ENCODE assay signal across 19 mouse cellular contexts in genomic region chr9:44253441-44253840, GRCm38 (mm10). TPM values are rescaled to one million over a fixed set of nuclear protein-coding genes. Genes with fewer than 3 reads are reported as not detected.
DNase-seq lines count a peak whose midpoint lies in the region; ATAC-seq and TF ChIP-seq lines count a peak whose summit lies in the region.
"Had no signal": no experiment of that assay in that cellular context is flagged by ENCODE, and none has a peak within 500 bp of the region (broad histone marks: within the 10 kb centered on the region; RNA-seq: fewer than 3 reads in every experiment).

No protein-coding gene starts in this region.

- H3K27me3 ChIP-seq in forebrain, embryonic 10.5 days (ENCODE audit: poor library complexity, severe bottlenecking), result peaks cover 26% of the 10 kb centered on the region
- H3K27me3 ChIP-seq in forebrain, embryonic 11.5 days (ENCODE audit: control insufficient read depth, insufficient read depth, low read length), result no peaks in the 10 kb centered on the region
- H3K27me3 ChIP-seq in forebrain, postnatal 0 days (ENCODE audit: insufficient read depth, low read length), result no peaks in the 10 kb centered on the region
- no peaks in the 10 kb centered on the region for H3K27me3 ChIP-seq in midbrain, postnatal 0 days (ENCODE audit: insufficient read depth, low read length)

- no peak overlapping the region; the same call in 1 of the 2 replicates for H3K4me3 ChIP-seq in forebrain, embryonic 10.5 days
- H3K4me3 ChIP-seq in forebrain, embryonic 11.5 days (ENCODE audit: low read depth, low read length), result no peak overlapping the region
- no peak overlapping the region for H3K4me3 ChIP-seq in forebrain, postnatal 0 days (ENCODE audit: low read depth, low read length)
- no peak overlapping the region for H3K4me3 ChIP-seq in midbrain, postnatal 0 days (ENCODE audit: low read depth, low read length)
- H3K4me3 ChIP-seq: embryonic facial prominence, embryonic 12.5 days; heart, embryonic 12.5 days; liver, embryonic 13.5 days; megakaryocyte, embryonic 14.5 days had no signal

- no peak for ATAC-seq in forebrain, embryonic 11.5 days (replicated peaks; ENCODE audit: low FRiP score)
- no peak for ATAC-seq in forebrain, postnatal 0 days
- no peak for ATAC-seq in midbrain, postnatal 0 days (ENCODE audit: low FRiP score)
- ATAC-seq: intestine, embryonic 16.5 days had no signal

- DNase-seq in forebrain, embryonic 10.5 days (ENCODE audit: extremely low spot score, low spot score), result no peak
- DNase-seq in forebrain, embryonic 11.5 days (ENCODE audit: low spot score), result no peak
- DNase-seq in ZHBTc4 (ENCODE audit: low read depth, low spot score), result peak; percentile 45
- DNase-seq in forebrain, postnatal 0 days, result no peak
- DNase-seq in midbrain, postnatal 0 days (ENCODE audit: low spot score), result no peak
- DNase-seq in heart, adult 18-20 months, result no peak
- no peak for DNase-seq in layer of hippocampus, postnatal 14 days (ENCODE audit: low spot score in 2 of 2)
- DNase-seq in layer of hippocampus, postnatal 25 days (ENCODE audit: extremely low spot score in 1 of 2, low spot score in 1 of 2), result no peak
- DNase-seq: cerebellum, postnatal 36 days; gastrocnemius, postnatal 14 days; heart, postnatal 4 days; layer of hippocampus, adult 9-11 months; liver, embryonic 13.5 days had no signal

- H3K36me3 ChIP-seq in forebrain, embryonic 10.5 days (replicated peaks), result no peaks in the 10 kb centered on the region
- no peaks in the 10 kb centered on the region for H3K36me3 ChIP-seq in forebrain, embryonic 11.5 days (ENCODE audit: control insufficient read depth, insufficient read depth, low read length)
- no peaks in the 10 kb centered on the region; the same call in 1 of the 2 replicates for H3K36me3 ChIP-seq in forebrain, postnatal 0 days (ENCODE audit: insufficient read depth)
- no peaks in the 10 kb centered on the region for H3K36me3 ChIP-seq in midbrain, postnatal 0 days (ENCODE audit: insufficient read depth, low read length)
- H3K36me3 ChIP-seq: embryonic facial prominence, embryonic 12.5 days; liver, embryonic 13.5 days had no signal

- no peak overlapping the region for H3K9ac ChIP-seq in forebrain, embryonic 11.5 days (ENCODE audit: low read length)
- no peak overlapping the region for H3K9ac ChIP-seq in forebrain, postnatal 0 days
- H3K9ac ChIP-seq in midbrain, postnatal 0 days (replicated peaks; ENCODE audit: low read length, poor library complexity, severe bottlenecking), result no peak overlapping the region
- H3K9ac ChIP-seq: embryonic facial prominence, embryonic 12.5 days; heart, embryonic 12.5 days; liver, embryonic 13.5 days had no signal

- H3K4me1 ChIP-seq in forebrain, embryonic 10.5 days, result peaks cover 62% of the 10 kb centered on the region
- peaks cover 11% of the 10 kb centered on the region; the same call in 1 of the 2 replicates for H3K4me1 ChIP-seq in forebrain, embryonic 11.5 days (replicated peaks; ENCODE audit: control insufficient read depth, insufficient read depth, low read length)
- peaks cover 12% of the 10 kb centered on the region for H3K4me1 ChIP-seq in forebrain, postnatal 0 days (ENCODE audit: insufficient read depth)
- H3K4me1 ChIP-seq in midbrain, postnatal 0 days (ENCODE audit: insufficient read depth, low read length), result peaks cover 33% of the 10 kb centered on the region

- peak overlapping the region; percentile 71 for H3K27ac ChIP-seq in forebrain, embryonic 10.5 days
- H3K27ac ChIP-seq in forebrain, embryonic 11.5 days (ENCODE audit: low read depth, low read length), result no peak overlapping the region; the same call in 1 of the 2 replicates
- 0 out of 2 replicates have a peak overlapping the region, but pooled peaks have one; percentile 66 for H3K27ac ChIP-seq in forebrain, postnatal 0 days (ENCODE audit: low read depth, low read length)
- peak overlapping the region; percentile 77; the same call in 1 of the 2 replicates for H3K27ac ChIP-seq in midbrain, postnatal 0 days (ENCODE audit: low read depth, low read length)
- H3K27ac ChIP-seq: embryonic facial prominence, embryonic 12.5 days; liver, embryonic 13.5 days had no signal

- 79% methylated on average over 6 of the region's 6 CpGs for WGBS in forebrain, embryonic 10.5 days
- WGBS in forebrain, embryonic 11.5 days, result 72% methylated on average over 6 of the region's 6 CpGs
- WGBS in forebrain, postnatal 0 days, result 57% methylated on average over 6 of the region's 6 CpGs
- WGBS in midbrain, postnatal 0 days, result 69% methylated on average over 6 of the region's 6 CpGs

- H3K4me2 ChIP-seq in forebrain, embryonic 11.5 days (ENCODE audit: low read depth, low read length, severe bottlenecking), result no peak overlapping the region
- no peak overlapping the region for H3K4me2 ChIP-seq in forebrain, postnatal 0 days (ENCODE audit: low read depth)
- H3K4me2 ChIP-seq in midbrain, postnatal 0 days (ENCODE audit: low read depth, low read length, poor library complexity, severe bottlenecking), result no peak overlapping the region
- H3K4me2 ChIP-seq: embryonic facial prominence, embryonic 12.5 days; heart, embryonic 12.5 days; liver, embryonic 13.5 days had no signal

- TF ChIP-seq CTCF in forebrain, postnatal 0 days (IDR thresholded peaks at IDR 0.05; ENCODE audit: low read depth), result no peak
- no peak for TF ChIP-seq CTCF in midbrain, postnatal 0 days (IDR thresholded peaks at IDR 0.05)

- H3K9me3 ChIP-seq in forebrain, embryonic 10.5 days, result no peaks in the 10 kb centered on the region
- no peaks in the 10 kb centered on the region for H3K9me3 ChIP-seq in forebrain, embryonic 11.5 days (ENCODE audit: control insufficient read depth, low read length)
- H3K9me3 ChIP-seq in forebrain, postnatal 0 days (ENCODE audit: low read length), result no peaks in the 10 kb centered on the region
- H3K9me3 ChIP-seq in midbrain, postnatal 0 days (ENCODE audit: low read length), result no peaks in the 10 kb centered on the region
- H3K9me3 ChIP-seq: embryonic facial prominence, embryonic 12.5 days; heart, embryonic 12.5 days; liver, embryonic 13.5 days; megakaryocyte, embryonic 14.5 days had no signal

RNA-seq across cellular contexts. Expression of gene Pdzd3, which starts 2.2 kb away (rescaled TPM):
- 0.06 TPM in 1 of 2 replicates, not detected in the other for polyA plus RNA-seq in forebrain, embryonic 10.5 days (2016; fragmentation: Nextera tagmentation; extraction: Ambion mirVana)
- polyA plus RNA-seq in forebrain, embryonic 11.5 days (2014; fragmentation: Nextera tagmentation; extraction: Ambion mirVana), result 0.16 TPM in 2 replicates
- total RNA-seq in forebrain, postnatal 0 days (2014; rRNA removed), result 0.33 and 1.0 TPM in 2 replicates
- 0.43 and 1.0 TPM in 2 replicates for polyA plus RNA-seq in forebrain, postnatal 0 days (2015; fragmentation: Nextera tagmentation; extraction: Ambion mirVana)
- total RNA-seq in midbrain, postnatal 0 days (2014; rRNA removed), result 0.27 TPM in 1 of 2 replicates, not detected in the other
- polyA plus RNA-seq in midbrain, postnatal 0 days (2015; fragmentation: Nextera tagmentation; extraction: Ambion mirVana), result 0.58 and 0.63 TPM in 2 replicates
- total RNA-seq in heart, adult 18-20 months (2021), result 1 to 10 TPM; 4.6 to 5.4 TPM
- 1 to 10 TPM in 1 of 2 experiments, under 1 TPM in 1; 0.88 to 1.0 TPM for total RNA-seq in layer of hippocampus, postnatal 14 days (2021)
- 1 to 10 TPM; 1.3 to 1.4 TPM for total RNA-seq in layer of hippocampus, postnatal 25 days (2021)
- polyA plus RNA-seq: heart, embryonic 12.5 days; testis, adult 2 months had no signal

RNA-seq across cellular contexts. Expression of gene Ccdc153, which starts 13.0 kb away (rescaled TPM):
- polyA plus RNA-seq in forebrain, embryonic 10.5 days (2016; fragmentation: Nextera tagmentation; extraction: Ambion mirVana), result not detected in 2 replicates
- not detected in 2 replicates for polyA plus RNA-seq in forebrain, embryonic 11.5 days (2014; fragmentation: Nextera tagmentation; extraction: Ambion mirVana)
- 3.5 and 7.8 TPM in 2 replicates for total RNA-seq in forebrain, postnatal 0 days (2014; rRNA removed)
- polyA plus RNA-seq in forebrain, postnatal 0 days (2015; fragmentation: Nextera tagmentation; extraction: Ambion mirVana), result 5.0 and 7.0 TPM in 2 replicates
- total RNA-seq in midbrain, postnatal 0 days (2014; rRNA removed), result 3.0 and 6.1 TPM in 2 replicates
- 2.7 TPM in 2 replicates for polyA plus RNA-seq in midbrain, postnatal 0 days (2015; fragmentation: Nextera tagmentation; extraction: Ambion mirVana)
- total RNA-seq in heart, adult 18-20 months (2021), result 1 to 10 TPM in 1 of 2 experiments, not detected in 1; 1.7 TPM
- total RNA-seq in layer of hippocampus, postnatal 14 days (2021), result 1 to 10 TPM; 4.5 to 8.4 TPM
- 1 to 10 TPM; 1.9 to 5.4 TPM for total RNA-seq in layer of hippocampus, postnatal 25 days (2021)
- total RNA-seq: gastrocnemius, postnatal 14 days; heart, postnatal 4 days had no signal
- polyA plus RNA-seq: embryonic facial prominence, embryonic 12.5 days; heart, embryonic 12.5 days; intestine, embryonic 16.5 days; kidney, embryonic 16.5 days; liver, embryonic 13.5 days had no signal

RNA-seq across cellular contexts. Expression of gene Nlrx1, which starts 15.0 kb away (rescaled TPM):
- polyA plus RNA-seq in forebrain, embryonic 10.5 days (2016; fragmentation: Nextera tagmentation; extraction: Ambion mirVana), result 2.8 and 2.9 TPM in 2 replicates
- 3.2 and 3.6 TPM in 2 replicates for polyA plus RNA-seq in forebrain, embryonic 11.5 days (2014; fragmentation: Nextera tagmentation; extraction: Ambion mirVana)
- total RNA-seq in forebrain, postnatal 0 days (2014; rRNA removed), result 5.8 and 5.9 TPM in 2 replicates
- 5.7 and 7.1 TPM in 2 replicates for polyA plus RNA-seq in forebrain, postnatal 0 days (2015; fragmentation: Nextera tagmentation; extraction: Ambion mirVana)
- total RNA-seq in midbrain, postnatal 0 days (2014; rRNA removed), result 4.2 and 6.2 TPM in 2 replicates
- 6.0 and 6.9 TPM in 2 replicates for polyA plus RNA-seq in midbrain, postnatal 0 days (2015; fragmentation: Nextera tagmentation; extraction: Ambion mirVana)
- total RNA-seq in heart, adult 18-20 months (2021), result 10 to 100 TPM; 21.7 to 25.6 TPM
- 10 to 100 TPM in 1 of 2 experiments, 1 to 10 TPM in 1; 10.0 to 12.2 TPM for total RNA-seq in layer of hippocampus, postnatal 14 days (2021)
- total RNA-seq in layer of hippocampus, postnatal 25 days (2021), result 10 to 100 TPM; 12.8 to 14.7 TPM

RNA-seq across cellular contexts. Expression of gene Cbl, which starts 19.6 kb away (rescaled TPM):
- polyA plus RNA-seq in forebrain, embryonic 10.5 days (2016; fragmentation: Nextera tagmentation; extraction: Ambion mirVana), result 21.3 and 23.8 TPM in 2 replicates
- polyA plus RNA-seq in forebrain, embryonic 11.5 days (2014; fragmentation: Nextera tagmentation; extraction: Ambion mirVana), result 25.9 and 26.2 TPM in 2 replicates
- 16.0 and 24.4 TPM in 2 replicates for total RNA-seq in forebrain, postnatal 0 days (2014; rRNA removed)
- 6.8 and 14.4 TPM in 2 replicates for polyA plus RNA-seq in forebrain, postnatal 0 days (2015; fragmentation: Nextera tagmentation; extraction: Ambion mirVana)
- 32.1 and 43.9 TPM in 2 replicates for total RNA-seq in midbrain, postnatal 0 days (2014; rRNA removed)
- polyA plus RNA-seq in midbrain, postnatal 0 days (2015; fragmentation: Nextera tagmentation; extraction: Ambion mirVana), result 14.7 and 17.3 TPM in 2 replicates
- total RNA-seq in heart, adult 18-20 months (2021), result 10 to 100 TPM; 18.0 to 18.5 TPM
- 10 to 100 TPM; 58.1 to 62.7 TPM for total RNA-seq in layer of hippocampus, postnatal 14 days (2021)
- total RNA-seq in layer of hippocampus, postnatal 25 days (2021), result 10 to 100 TPM; 49.2 to 63.4 TPM

RNA-seq across cellular contexts. Expression of gene Abcg4, which starts 35.0 kb away (rescaled TPM):
- 5.3 and 7.2 TPM in 2 replicates for polyA plus RNA-seq in forebrain, embryonic 10.5 days (2016; fragmentation: Nextera tagmentation; extraction: Ambion mirVana)
- 6.7 and 9.6 TPM in 2 replicates for polyA plus RNA-seq in forebrain, embryonic 11.5 days (2014; fragmentation: Nextera tagmentation; extraction: Ambion mirVana)
- 30.6 and 45.2 TPM in 2 replicates for total RNA-seq in forebrain, postnatal 0 days (2014; rRNA removed)
- 15.2 and 20.4 TPM in 2 replicates for polyA plus RNA-seq in forebrain, postnatal 0 days (2015; fragmentation: Nextera tagmentation; extraction: Ambion mirVana)
- total RNA-seq in midbrain, postnatal 0 days (2014; rRNA removed), result 60.0 and 65.8 TPM in 2 replicates
- 27.9 and 28.2 TPM in 2 replicates for polyA plus RNA-seq in midbrain, postnatal 0 days (2015; fragmentation: Nextera tagmentation; extraction: Ambion mirVana)
- total RNA-seq in heart, adult 18-20 months (2021), result under 1 TPM; 0.30 to 0.85 TPM
- 10 to 100 TPM; 69.3 to 75.8 TPM for total RNA-seq in layer of hippocampus, postnatal 14 days (2021)
- total RNA-seq in layer of hippocampus, postnatal 25 days (2021), result 10 to 100 TPM; 65.0 to 79.6 TPM
